ENCODE assay signal across 14 mouse cellular contexts in the genomic region with DNA sequence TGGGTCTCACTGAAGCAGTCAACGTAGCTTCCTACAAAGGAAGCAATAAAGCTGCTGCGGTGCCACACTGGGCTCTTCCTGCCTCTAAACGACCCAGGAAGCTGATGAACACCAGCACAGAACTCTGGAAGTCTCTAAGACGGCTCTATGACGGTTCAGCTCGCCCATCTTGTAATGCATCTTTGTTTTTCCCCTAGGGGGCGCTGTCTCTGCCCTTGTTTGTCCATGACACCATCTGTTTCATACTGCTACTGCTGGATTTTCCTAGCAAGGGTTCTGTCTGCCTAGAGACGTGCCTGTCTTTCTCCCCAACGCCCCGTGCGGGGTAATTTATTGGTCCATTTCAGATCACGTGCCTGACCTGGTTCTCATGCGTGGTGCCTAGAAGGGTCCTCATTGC.
DNase-seq lines count a peak whose midpoint lies in the region; ATAC-seq and TF ChIP-seq lines count a peak whose summit lies in the region.
"Had no signal": no experiment of that assay in that cellular context is flagged by ENCODE, and none has a peak within 500 bp of the region (broad histone marks: within the 10 kb centered on the region; RNA-seq: fewer than 3 reads in every experiment).

No protein-coding gene starts in this region.

- no peak for ATAC-seq in intestine, postnatal 0 days
- ATAC-seq in intestine, embryonic 16.5 days: no peak
- no peak for ATAC-seq in liver, postnatal 0 days
- ATAC-seq in Patski: no peak
- no peak for ATAC-seq in limb, embryonic 12.5 days (ENCODE audit: insufficient number of reproducible peaks, insufficient read depth, low FRiP score, low TSS enrichment, low read depth)
- ATAC-seq: activated CD4-positive, CD25-positive, alpha-beta regulatory T cell, adult 4 months had no signal

- 83% methylated on average over 13 of the region's 13 CpGs for WGBS in intestine, postnatal 0 days
- 79% methylated on average over 13 of the region's 13 CpGs for WGBS in intestine, embryonic 16.5 days
- WGBS in liver, postnatal 0 days (ENCODE audit: insufficient replicate concordance): 71% methylated on average over 13 of the region's 13 CpGs
- 51% methylated on average over 13 of the region's 13 CpGs for WGBS in limb, embryonic 12.5 days

- no peak overlapping the region for H3K9ac ChIP-seq in intestine, postnatal 0 days (ENCODE audit: low read depth, low read length)
- no peak overlapping the region for H3K9ac ChIP-seq in intestine, embryonic 16.5 days (ENCODE audit: low read depth, low read length)
- H3K9ac ChIP-seq in liver, postnatal 0 days (replicated peaks): no peak overlapping the region
- H3K9ac ChIP-seq in limb, embryonic 12.5 days (replicated peaks): no peak overlapping the region
- H3K9ac ChIP-seq: liver, embryonic 15.5 days had no signal

- no peak overlapping the region for H3K27ac ChIP-seq in intestine, postnatal 0 days (ENCODE audit: low read depth, low read length)
- H3K27ac ChIP-seq in intestine, embryonic 16.5 days (ENCODE audit: low read length): no peak overlapping the region
- no peak overlapping the region for H3K27ac ChIP-seq in liver, postnatal 0 days (ENCODE audit: low read depth)
- 0 out of 2 replicates have a peak overlapping the region, but pooled peaks have one; percentile 56 for H3K27ac ChIP-seq in limb, embryonic 12.5 days
- H3K27ac ChIP-seq: embryonic facial prominence, embryonic 10.5 days; heart, embryonic 10.5 days; liver, embryonic 15.5 days had no signal

- no peaks in the 10 kb centered on the region for H3K9me3 ChIP-seq in intestine, postnatal 0 days (ENCODE audit: control insufficient read depth)
- no peaks in the 10 kb centered on the region for H3K9me3 ChIP-seq in intestine, embryonic 16.5 days (ENCODE audit: control insufficient read depth, low read length)
- H3K9me3 ChIP-seq in liver, postnatal 0 days (ENCODE audit: low read length): no peaks in the 10 kb centered on the region
- no peaks in the 10 kb centered on the region for H3K9me3 ChIP-seq in limb, embryonic 12.5 days
- H3K9me3 ChIP-seq: embryonic facial prominence, embryonic 10.5 days; heart, embryonic 10.5 days; liver, embryonic 15.5 days had no signal

- CTCF ChIA-PET in Patski (lab: Charles Lee): no interaction called here

- no peak overlapping the region for H3K4me3 ChIP-seq in intestine, postnatal 0 days (ENCODE audit: low read depth, low read length)
- no peak overlapping the region for H3K4me3 ChIP-seq in intestine, embryonic 16.5 days (ENCODE audit: low read length)
- H3K4me3 ChIP-seq in liver, postnatal 0 days (ENCODE audit: low read depth, low read length): no peak overlapping the region
- H3K4me3 ChIP-seq in limb, embryonic 12.5 days (replicated peaks): no peak overlapping the region
- H3K4me3 ChIP-seq: embryonic facial prominence, embryonic 10.5 days; heart, embryonic 10.5 days; liver, embryonic 15.5 days had no signal

- POLR2A ChIA-PET in Patski (lab: Charles Lee): no interaction called here

- no peaks in the 10 kb centered on the region for H3K27me3 ChIP-seq in intestine, postnatal 0 days (replicated peaks; ENCODE audit: control insufficient read depth, insufficient read depth, low read length)
- H3K27me3 ChIP-seq in intestine, embryonic 16.5 days (replicated peaks; ENCODE audit: control insufficient read depth, insufficient read depth, low read length): no peaks in the 10 kb centered on the region
- H3K27me3 ChIP-seq in liver, postnatal 0 days (ENCODE audit: insufficient read depth, low read length): no peaks in the 10 kb centered on the region
- no peaks in the 10 kb centered on the region for H3K27me3 ChIP-seq in Patski
- no peaks in the 10 kb centered on the region for H3K27me3 ChIP-seq in limb, embryonic 12.5 days
- H3K27me3 ChIP-seq: liver, embryonic 15.5 days had no signal

- TF ChIP-seq CTCF in intestine, postnatal 0 days (IDR thresholded peaks at IDR 0.05; ENCODE audit: low read depth): peak; percentile 53
- TF ChIP-seq CTCF in liver, postnatal 0 days (IDR thresholded peaks at IDR 0.05; ENCODE audit: low read depth): peak; percentile 40
- peak; percentile 31 for TF ChIP-seq CTCF in Patski (IDR thresholded peaks at IDR 0.05)

- no peak for TF ChIP-seq EP300 in liver, postnatal 0 days (IDR thresholded peaks at IDR 0.05; ENCODE audit: low read depth)

- in situ Hi-C loops in Patski (cut with MboI; ENCODE audit: low pct_unique_long_range_greater_than_20kb): no loop called here

- no peak for DNase-seq in liver, postnatal 0 days
- DNase-seq in liver (no peak), Patski (ENCODE audit: low read depth, low spot score) (no peak)
- no peak for DNase-seq in urinary bladder, postnatal 4 days (ENCODE audit: low spot score in 2 of 2)
- no peak for DNase-seq in left cerebral cortex, adult 18-20 months (ENCODE audit: low spot score in 2 of 2)
- DNase-seq: cerebellum, adult 8-10 months; right cerebral cortex, postnatal 25 days had no signal

- H3K4me2 ChIP-seq in intestine, postnatal 0 days (replicated peaks; ENCODE audit: low read depth): no peak overlapping the region
- no peak overlapping the region for H3K4me2 ChIP-seq in intestine, embryonic 16.5 days (ENCODE audit: low read depth, low read length)
- no peak overlapping the region for H3K4me2 ChIP-seq in liver, postnatal 0 days (ENCODE audit: low read depth, low read length)
- H3K4me2 ChIP-seq in limb, embryonic 12.5 days: no peak overlapping the region
- H3K4me2 ChIP-seq: liver, embryonic 15.5 days had no signal

- H3K36me3 ChIP-seq in intestine, postnatal 0 days (ENCODE audit: control insufficient read depth, insufficient read depth): no peaks in the 10 kb centered on the region
- H3K36me3 ChIP-seq in intestine, embryonic 16.5 days (ENCODE audit: control insufficient read depth, insufficient read depth, low read length): no peaks in the 10 kb centered on the region
- H3K36me3 ChIP-seq in liver, postnatal 0 days (replicated peaks; ENCODE audit: insufficient read depth, low read length): no peaks in the 10 kb centered on the region
- no peaks in the 10 kb centered on the region for H3K36me3 ChIP-seq in limb, embryonic 12.5 days
- H3K36me3 ChIP-seq: embryonic facial prominence, embryonic 10.5 days; heart, embryonic 10.5 days; liver, embryonic 15.5 days had no signal

- H3K4me1 ChIP-seq in intestine, postnatal 0 days (replicated peaks; ENCODE audit: control insufficient read depth, insufficient read depth, low read length): peaks cover 4% of the 10 kb centered on the region; the same call in 1 of the 2 replicates
- H3K4me1 ChIP-seq in intestine, embryonic 16.5 days (ENCODE audit: control insufficient read depth, insufficient read depth, low read length): peaks cover 13% of the 10 kb centered on the region
- H3K4me1 ChIP-seq in liver, postnatal 0 days (ENCODE audit: insufficient read depth): peaks cover 12% of the 10 kb centered on the region
- peaks cover 87% of the 10 kb centered on the region for H3K4me1 ChIP-seq in limb, embryonic 12.5 days (replicated peaks)
